Mouse (Mus musculus): ENCODE data around the gene Dmrta2. TPM values are rescaled to one million over a fixed set of nuclear protein-coding genes. Genes with fewer than 3 reads are reported as not detected.

The Dmrta2 gene
- total RNA-seq (2023), result 0.18 to 0.69 TPM (median 0.46 TPM) in 3 of 4 replicates, not detected in the other

DNA sequence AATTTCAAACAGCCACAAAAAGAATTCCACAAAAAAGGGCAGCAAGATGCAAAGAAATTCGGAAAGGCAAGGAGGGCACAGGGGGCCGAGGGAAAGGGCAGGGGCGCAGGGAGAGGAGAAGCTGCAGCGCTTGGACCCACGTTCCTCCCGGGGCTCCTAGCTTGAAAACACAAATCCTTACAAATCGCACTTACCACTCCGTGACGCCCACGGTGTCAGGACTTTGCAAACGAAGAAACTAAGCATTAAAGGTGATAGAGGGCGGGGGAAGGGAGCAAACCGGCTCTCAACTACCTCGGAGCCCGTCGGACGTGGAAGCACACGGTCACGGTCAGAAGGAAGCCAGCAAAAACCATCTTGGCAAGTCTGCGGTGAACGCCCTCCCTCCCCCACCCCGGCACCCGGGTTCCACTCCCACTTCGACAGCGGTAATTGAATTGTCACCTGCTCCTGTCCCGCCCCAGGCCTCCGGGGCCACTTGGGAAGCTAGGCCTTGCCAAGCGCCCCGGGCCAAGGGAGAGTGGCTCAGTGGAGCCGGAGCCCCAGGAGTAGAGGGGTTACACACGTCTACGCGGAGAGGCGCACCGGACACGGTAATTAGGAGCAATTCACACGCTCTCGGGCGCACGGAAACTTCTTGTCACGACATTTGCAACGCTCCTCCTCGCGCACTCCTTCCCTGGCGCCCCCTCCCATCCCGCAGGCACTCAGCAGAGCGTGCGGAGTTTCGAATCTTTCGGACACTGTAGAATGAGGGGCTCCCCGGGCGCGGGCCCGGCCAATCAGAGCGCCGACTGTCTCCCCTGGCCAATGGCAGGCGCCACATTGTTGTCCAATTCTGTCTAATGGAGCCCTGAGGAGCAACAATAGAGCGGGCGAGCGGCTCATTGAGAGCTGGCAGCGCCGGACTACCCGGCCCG, at the start of gene Dmrta2:
Gene Dmrta2, plus strand, starts transcription at position 906 of the 920 bp plus-strand sequence.

